Mouse (Mus musculus): Measurements from ENCODE around the gene Gm12166. TPM values are rescaled to one million over a fixed set of nuclear protein-coding genes. Genes with fewer than 3 reads are reported as not detected.

The Gm12166 gene
- polyA plus RNA-seq, 1 experiment from 2014 or later, result 5.4 TPM

DNA sequence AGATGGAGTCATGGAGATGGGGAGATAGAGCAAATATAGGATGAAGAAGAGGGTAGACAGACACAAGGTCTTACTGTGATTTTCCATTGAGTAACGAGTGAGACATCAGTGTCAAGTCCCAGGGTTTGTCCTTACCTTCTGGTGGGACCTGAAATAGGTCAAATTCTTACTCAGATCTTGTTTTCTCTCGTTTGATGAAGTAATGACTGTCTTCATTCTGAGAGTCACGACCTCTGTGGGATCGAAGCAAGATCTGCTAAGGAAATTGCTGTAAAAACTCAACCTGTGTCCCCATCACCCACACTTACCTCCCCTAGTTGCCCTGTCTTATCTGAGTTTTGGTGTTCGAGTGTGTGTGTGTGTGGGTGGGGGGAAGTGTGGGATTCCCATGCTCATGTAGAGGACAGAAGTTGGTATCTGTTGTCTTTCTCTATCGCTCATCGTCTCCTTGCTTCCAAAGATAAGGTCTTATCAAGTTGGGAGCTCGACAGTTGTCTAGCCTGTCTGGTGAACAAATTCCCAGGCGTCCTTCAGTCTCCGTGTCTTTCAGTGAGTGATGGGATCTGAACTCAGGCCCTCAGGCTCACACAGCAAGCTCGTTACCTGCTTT, 31.8 kb upstream of the Gm12166 start:
- ATAC-seq (ENCODE audit: low FRiP score, low read depth), result no peak
- Histone ChIP-seq H3K27me3 (no peaks in the 10 kb centered on the region), H3K9me3 (no peaks in the 10 kb centered on the region), H3K36me3 (peaks cover 7% of the 10 kb centered on the region; the same call in 1 of the 2 replicates), H3K9ac (no peak overlapping the region), H3K4me3 (no peak overlapping the region), H3K27ac (no peak overlapping the region; the same call in 1 of the 2 replicates), H3K4me2 (replicated peaks) (no peak overlapping the region), H3K4me1 (peaks cover 12% of the 10 kb centered on the region)
- WGBS, result 89% methylated on average over 11 of the region's 11 CpGs

- peaks cover 12% of the 10 kb centered on the region for H3K36me3 ChIP-seq
- peaks cover 2% of the 10 kb centered on the region; the same call in 1 of the 2 replicates for H3K9me3 ChIP-seq
- no peak overlapping the region for H3K27ac ChIP-seq
- peaks cover 7% of the 10 kb centered on the region for H3K4me1 ChIP-seq
- H3K4me3 ChIP-seq, result no peak overlapping the region
- no peak overlapping the region for H3K4me2 ChIP-seq (replicated peaks)
- no peaks in the 10 kb centered on the region for H3K27me3 ChIP-seq
- WGBS, result 77% methylated on average over 3 of the region's 3 CpGs
- H3K9ac ChIP-seq, result no peak overlapping the region
- ATAC-seq (ENCODE audit: low FRiP score, low read depth), result no peak
These were observed 31.3 kb upstream of the Gm12166 start for GRCm38 (mm10) chr11:46083405-46083804.

- 89% methylated on average over 2 of the region's 2 CpGs for WGBS
- Histone ChIP-seq H3K4me1 (peaks cover 6% of the 10 kb centered on the region), H3K27ac (no peak overlapping the region), H3K9ac (no peak overlapping the region), H3K4me2 (replicated peaks) (no peak overlapping the region), H3K27me3 (no peaks in the 10 kb centered on the region), H3K9me3 (peaks cover 8% of the 10 kb centered on the region), H3K36me3 (peaks cover 31% of the 10 kb centered on the region), H3K4me3 (no peak overlapping the region)
- ATAC-seq (ENCODE audit: low FRiP score, low read depth), result no peak
These were observed 29.0 kb upstream of the Gm12166 start for GRCm38 (mm10) chr11:46081075-46081474.

DNA sequence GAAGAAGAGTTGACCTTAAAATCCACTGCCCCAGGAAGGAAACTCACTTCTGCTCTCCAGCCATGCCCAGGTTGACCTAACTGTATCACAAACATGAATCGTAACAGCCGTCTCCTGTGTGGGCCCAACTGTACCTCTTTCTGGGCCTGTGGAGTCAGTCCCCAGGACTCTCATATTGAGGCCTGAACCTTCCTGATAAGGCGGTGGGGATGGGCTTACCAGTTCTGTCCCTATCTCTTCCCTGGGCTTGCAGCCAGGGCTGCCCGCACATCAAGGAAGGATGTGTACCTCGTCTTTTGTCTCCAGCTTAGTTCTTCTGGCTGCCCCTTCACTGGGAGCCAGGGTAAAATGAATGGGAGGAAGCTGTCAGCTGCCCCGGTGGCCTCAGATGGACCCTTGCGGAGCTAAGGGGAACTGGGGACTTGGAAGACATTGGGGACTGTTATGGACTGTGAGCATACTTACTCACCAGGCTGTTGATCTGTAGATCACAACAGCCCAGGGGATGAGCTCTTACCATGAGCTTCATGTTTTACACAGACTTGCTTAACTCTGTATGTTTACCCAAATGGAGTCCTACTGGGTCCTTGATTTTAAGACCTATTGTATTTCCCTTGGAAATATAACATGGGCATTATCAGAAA, 25.7 kb upstream of the Gm12166 start:
- ATAC-seq (ENCODE audit: low FRiP score, low read depth), result no peak
- 90% methylated on average over 7 of the region's 7 CpGs for WGBS

GRCm38 (mm10) chr11:46077304-46077703, 25.2 kb upstream of the Gm12166 start:
- 90% methylated on average over 5 of the region's 5 CpGs for WGBS
- Histone ChIP-seq H3K27ac (no peak overlapping the region), H3K4me2 (replicated peaks) (no peak overlapping the region), H3K9ac (no peak overlapping the region), H3K4me3 (no peak overlapping the region), H3K4me1 (peaks cover 22% of the 10 kb centered on the region), H3K36me3 (peaks cover 26% of the 10 kb centered on the region), H3K27me3 (no peaks in the 10 kb centered on the region), H3K9me3 (peaks cover 8% of the 10 kb centered on the region)
- no peak for ATAC-seq (ENCODE audit: low FRiP score, low read depth)

More for the DNA sequence above, 25.7 kb upstream of the Gm12166 start:
- peaks cover 17% of the 10 kb centered on the region for H3K4me1 ChIP-seq
- no peak overlapping the region for H3K4me2 ChIP-seq (replicated peaks)
- H3K27ac ChIP-seq, result no peak overlapping the region
- no peak overlapping the region for H3K9ac ChIP-seq
- peaks cover 8% of the 10 kb centered on the region for H3K9me3 ChIP-seq
- H3K27me3 ChIP-seq, result no peaks in the 10 kb centered on the region
- peaks cover 26% of the 10 kb centered on the region for H3K36me3 ChIP-seq
- H3K4me3 ChIP-seq, result no peak overlapping the region

GRCm38 (mm10) chr11:46076442-46077158, 24.5 kb upstream of the Gm12166 start:
- ATAC-seq (ENCODE audit: low FRiP score, low read depth), result no peak
- Histone ChIP-seq H3K4me1 (peaks cover 27% of the 10 kb centered on the region), H3K27ac (no peak overlapping the region), H3K4me2 (replicated peaks) (no peak overlapping the region), H3K9me3 (peaks cover 8% of the 10 kb centered on the region), H3K9ac (no peak overlapping the region), H3K4me3 (no peak overlapping the region), H3K27me3 (no peaks in the 10 kb centered on the region), H3K36me3 (peaks cover 28% of the 10 kb centered on the region)
- 85% methylated on average over 11 of the region's 11 CpGs for WGBS

DNA sequence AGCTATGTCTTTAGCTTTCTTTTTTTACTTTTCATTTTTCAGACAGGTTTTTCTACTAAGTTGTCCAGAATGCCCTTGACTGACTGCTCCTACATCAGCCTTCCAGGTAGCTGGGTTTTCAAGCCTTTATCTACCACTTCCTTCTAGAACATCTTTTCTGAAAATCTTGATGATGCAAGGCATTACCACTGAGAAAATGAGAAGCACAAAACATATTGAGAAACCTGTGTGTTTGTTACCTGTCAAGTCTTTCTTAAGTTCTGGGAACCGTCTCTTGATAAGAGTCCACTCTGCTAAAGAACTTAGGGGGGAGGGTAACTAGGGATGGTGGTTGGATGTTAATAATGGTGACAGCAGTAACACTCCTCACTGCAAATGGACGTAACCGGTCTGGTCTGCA, 23.4 kb upstream of the Gm12166 start:
- ATAC-seq (ENCODE audit: low FRiP score, low read depth), result no peak
- Histone ChIP-seq H3K4me1 (peaks cover 38% of the 10 kb centered on the region), H3K9ac (no peak overlapping the region), H3K27ac (no peak overlapping the region), H3K4me3 (no peak overlapping the region), H3K27me3 (no peaks in the 10 kb centered on the region), H3K4me2 (replicated peaks) (no peak overlapping the region), H3K9me3 (peaks cover 8% of the 10 kb centered on the region), H3K36me3 (peaks cover 31% of the 10 kb centered on the region)
- WGBS, result 90% methylated on average over 3 of the region's 3 CpGs

DNA sequence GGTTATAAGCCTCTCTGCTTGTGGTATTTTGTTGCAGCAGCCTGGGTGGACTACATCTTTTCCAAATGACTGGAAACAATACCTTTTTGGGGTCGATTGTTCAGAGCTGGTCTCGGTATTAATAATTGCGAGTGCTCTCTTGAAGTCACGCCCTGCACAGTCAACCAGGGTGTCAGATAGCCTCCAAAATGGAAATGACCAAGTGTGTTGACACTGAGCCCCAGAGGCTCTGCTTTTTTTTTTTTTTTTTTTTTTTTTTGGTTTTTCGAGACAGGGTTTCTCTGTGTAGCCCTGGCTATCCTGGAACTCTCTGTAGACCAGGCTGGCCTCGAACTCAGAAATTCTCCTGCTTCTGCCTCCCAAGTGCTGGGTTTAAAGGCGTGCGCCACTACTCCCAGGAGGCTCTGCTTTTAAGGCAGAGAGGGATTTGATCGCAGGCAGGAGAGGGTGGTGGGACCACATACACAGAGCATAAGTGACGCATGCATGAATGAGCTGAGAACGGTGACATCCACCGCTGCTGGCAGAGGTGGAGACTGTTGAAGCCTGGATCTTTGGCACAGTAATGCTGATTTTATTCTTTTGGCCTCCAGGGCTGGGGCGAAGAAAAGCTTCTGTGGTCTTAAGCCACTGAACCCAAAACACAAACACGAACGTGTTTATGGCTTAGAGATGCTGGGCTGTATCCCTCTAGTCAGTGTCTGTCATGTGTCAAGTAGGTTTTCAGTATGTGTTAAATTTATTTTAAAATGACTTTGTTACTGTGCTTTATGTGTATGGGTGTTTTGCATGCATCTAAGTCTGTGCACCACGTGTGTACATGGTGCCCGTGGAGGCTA, 21.9 kb upstream of the Gm12166 start:
- ATAC-seq (ENCODE audit: low FRiP score, low read depth), result no peak

DNA sequence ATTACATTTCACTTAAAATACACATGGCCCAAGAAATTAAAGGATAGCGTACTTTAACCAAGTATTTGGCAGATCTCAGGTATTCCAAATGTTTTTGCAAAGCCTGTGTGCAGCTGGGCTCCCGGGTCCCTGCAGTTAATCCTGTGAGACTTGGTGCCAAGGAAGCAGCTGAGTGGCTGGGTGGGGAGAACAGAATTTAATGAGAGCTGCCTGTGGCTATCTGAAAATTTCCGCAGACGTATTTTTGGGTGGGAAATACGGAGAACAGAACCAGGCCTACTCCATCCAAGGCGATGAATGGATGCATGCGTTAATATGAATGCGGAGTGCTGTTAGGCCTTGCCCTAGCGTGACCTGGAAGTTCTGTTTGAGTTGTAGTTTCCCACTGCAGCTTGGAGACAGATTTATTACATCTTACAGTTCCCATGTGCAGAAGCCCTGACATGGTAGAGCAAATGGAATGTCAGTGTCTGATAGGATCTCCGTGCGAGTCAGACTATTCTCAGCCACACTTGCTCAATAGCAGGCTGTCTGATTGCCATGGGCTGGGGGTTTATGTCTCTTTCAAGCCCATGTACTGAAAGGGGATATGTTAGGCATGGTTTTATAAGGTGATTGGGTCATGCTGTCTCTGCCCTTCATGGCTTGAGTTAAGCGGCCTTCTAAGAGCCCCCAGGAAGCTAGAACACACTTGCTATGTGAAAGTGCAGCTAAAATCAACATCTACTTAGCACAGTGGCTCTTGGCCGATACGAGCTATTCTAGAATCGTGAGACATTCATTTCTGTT, 21.1 kb upstream of the Gm12166 start:
- Histone ChIP-seq H3K4me3 (no peak overlapping the region), H3K27me3 (no peaks in the 10 kb centered on the region), H3K9me3 (peaks cover 5% of the 10 kb centered on the region), H3K4me1 (peaks cover 59% of the 10 kb centered on the region), H3K36me3 (peaks cover 24% of the 10 kb centered on the region), H3K9ac (no peak overlapping the region), H3K4me2 (replicated peaks) (0 out of 2 replicates have a peak overlapping the region, but pooled peaks have one; percentile 3), H3K27ac (peak overlapping the region; percentile 75)
- 30% methylated on average over 15 of the region's 15 CpGs for WGBS
- peak; percentile 43 for ATAC-seq (ENCODE audit: low FRiP score, low read depth)

More for the DNA sequence above, 21.9 kb upstream of the Gm12166 start:
- Histone ChIP-seq H3K4me1 (peaks cover 53% of the 10 kb centered on the region), H3K27ac (peak overlapping the region; percentile 75; the same call in 1 of the 2 replicates), H3K4me2 (replicated peaks) (no peak overlapping the region), H3K36me3 (peaks cover 31% of the 10 kb centered on the region), H3K4me3 (no peak overlapping the region), H3K9me3 (peaks cover 8% of the 10 kb centered on the region), H3K27me3 (no peaks in the 10 kb centered on the region), H3K9ac (no peak overlapping the region)
- 81% methylated on average over 17 of the region's 17 CpGs for WGBS

DNA sequence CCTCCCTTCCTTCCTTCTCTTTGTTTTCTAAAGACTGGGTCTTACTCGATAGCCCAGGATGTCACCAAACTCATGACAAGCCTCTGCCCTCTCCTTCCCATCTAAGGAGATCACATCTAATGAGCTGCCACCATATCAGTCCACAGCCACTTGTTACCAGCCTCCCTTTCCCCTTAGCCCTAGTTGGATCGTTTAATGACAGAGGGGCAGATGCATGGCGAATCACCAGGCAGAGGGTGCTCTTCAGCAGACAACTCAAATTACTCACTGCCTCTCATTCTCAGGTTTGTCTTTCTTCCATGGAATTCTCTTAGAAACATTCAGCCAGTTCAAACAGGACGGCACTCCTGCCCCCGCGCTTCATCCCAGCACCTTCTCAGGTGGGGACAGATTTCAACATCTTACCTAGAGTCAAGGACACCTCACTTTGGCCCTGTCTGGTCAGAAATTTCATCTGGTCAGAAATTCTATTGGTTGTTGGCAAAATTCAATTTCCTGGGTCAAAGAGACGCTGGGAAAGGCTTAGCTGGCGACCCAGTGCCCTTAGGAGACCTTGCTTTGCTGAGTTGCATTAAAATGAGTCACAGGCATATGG, 20.4 kb upstream of the Gm12166 start:
- WGBS, result 58% methylated on average over 8 of the region's 8 CpGs
- Histone ChIP-seq H3K27me3 (no peaks in the 10 kb centered on the region), H3K4me1 (peaks cover 59% of the 10 kb centered on the region), H3K36me3 (peaks cover 18% of the 10 kb centered on the region), H3K9ac (no peak overlapping the region), H3K4me3 (no peak overlapping the region), H3K4me2 (replicated peaks) (no peak overlapping the region), H3K27ac (peak overlapping the region; percentile 75; the same call in 1 of the 2 replicates), H3K9me3 (peaks cover 5% of the 10 kb centered on the region)
- ATAC-seq (ENCODE audit: low FRiP score, low read depth), result no peak

GRCm38 (mm10) chr11:46070789-46071188, 18.7 kb upstream of the Gm12166 start:
- Histone ChIP-seq H3K27ac (no peak overlapping the region), H3K4me1 (peaks cover 61% of the 10 kb centered on the region), H3K36me3 (peaks cover 22% of the 10 kb centered on the region), H3K9me3 (no peaks in the 10 kb centered on the region), H3K4me2 (replicated peaks) (no peak overlapping the region), H3K27me3 (no peaks in the 10 kb centered on the region), H3K4me3 (no peak overlapping the region), H3K9ac (no peak overlapping the region)
- no peak for ATAC-seq (ENCODE audit: low FRiP score, low read depth)
- 70% methylated on average over 8 of the region's 8 CpGs for WGBS

All from limb, embryonic 13.5 days (tissue).